Mouse (Mus musculus): ENCODE results near the gene Clec16a. TPM values are rescaled to one million over a fixed set of nuclear protein-coding genes. Genes with fewer than 3 reads are reported as not detected.

The Clec16a gene
- polyA plus RNA-seq, 1 experiment from 2014 or later, result 29.6 TPM

- H3K9ac ChIP-seq (ENCODE audit: low read depth, low read length), result no peak overlapping the region
- no peak overlapping the region for H3K4me2 ChIP-seq (ENCODE audit: low read depth, low read length)
- 46% methylated on average over 5 of the region's 5 CpGs for WGBS
- no peak overlapping the region for H3K4me3 ChIP-seq (ENCODE audit: low read depth, low read length)
- ATAC-seq (ENCODE audit: low read depth) (no peak), DNase-seq (ENCODE audit: low spot score) (no peak)
- H3K4me1 ChIP-seq (ENCODE audit: control insufficient read depth, insufficient read depth, low read length), result no peaks in the 10 kb centered on the region
- no peak overlapping the region for H3K27ac ChIP-seq (replicated peaks; ENCODE audit: low read depth, low read length)
- H3K36me3 ChIP-seq (ENCODE audit: control insufficient read depth, insufficient read depth, low read length), result peaks cover 62% of the 10 kb centered on the region
- H3K27me3 ChIP-seq (replicated peaks; ENCODE audit: control insufficient read depth, insufficient read depth, low read length), result no peaks in the 10 kb centered on the region
- no peaks in the 10 kb centered on the region for H3K9me3 ChIP-seq (ENCODE audit: control insufficient read depth, low read length)
These were observed 32.4 kb downstream of the Clec16a start for GRCm38 (mm10) chr16:10577548-10577947.

GRCm38 (mm10) chr16:10578376-10578775 lies 33.2 kb downstream of the Clec16a start:
- Histone ChIP-seq H3K4me1 (ENCODE audit: control insufficient read depth, insufficient read depth, low read length) (no peaks in the 10 kb centered on the region), H3K36me3 (ENCODE audit: control insufficient read depth, insufficient read depth, low read length) (peaks cover 61% of the 10 kb centered on the region), H3K4me2 (ENCODE audit: low read depth, low read length) (no peak overlapping the region), H3K27me3 (replicated peaks; ENCODE audit: control insufficient read depth, insufficient read depth, low read length) (no peaks in the 10 kb centered on the region), H3K9ac (ENCODE audit: low read depth, low read length) (no peak overlapping the region), H3K4me3 (ENCODE audit: low read depth, low read length) (no peak overlapping the region), H3K27ac (replicated peaks; ENCODE audit: low read depth, low read length) (no peak overlapping the region; the same call in 1 of the 2 replicates), H3K9me3 (ENCODE audit: control insufficient read depth, low read length) (no peaks in the 10 kb centered on the region)
- WGBS, result 59% methylated on average over 1 of the region's 1 CpGs
- DNase-seq (ENCODE audit: low spot score) (no peak), ATAC-seq (ENCODE audit: low read depth) (no peak)

- H3K36me3 ChIP-seq (ENCODE audit: control insufficient read depth, insufficient read depth, low read length), result peaks cover 43% of the 10 kb centered on the region
- no peak overlapping the region for H3K27ac ChIP-seq (replicated peaks; ENCODE audit: low read depth, low read length)
- H3K27me3 ChIP-seq (replicated peaks; ENCODE audit: control insufficient read depth, insufficient read depth, low read length), result no peaks in the 10 kb centered on the region
- no peaks in the 10 kb centered on the region for H3K4me1 ChIP-seq (ENCODE audit: control insufficient read depth, insufficient read depth, low read length)
- ATAC-seq (ENCODE audit: low read depth) (no peak), DNase-seq (ENCODE audit: low spot score) (no peak)
- no peak overlapping the region for H3K4me2 ChIP-seq (ENCODE audit: low read depth, low read length)
- H3K4me3 ChIP-seq (ENCODE audit: low read depth, low read length), result no peak overlapping the region
- H3K9ac ChIP-seq (ENCODE audit: low read depth, low read length), result no peak overlapping the region
- H3K9me3 ChIP-seq (ENCODE audit: control insufficient read depth, low read length), result no peaks in the 10 kb centered on the region
- WGBS, result 84% methylated on average over 2 of the region's 2 CpGs
These were observed 36.2 kb downstream of the Clec16a start for GRCm38 (mm10) chr16:10581234-10581898.

- ATAC-seq (ENCODE audit: low read depth) (no peak), DNase-seq (ENCODE audit: low spot score) (peak; percentile 31)
- Histone ChIP-seq H3K9ac (ENCODE audit: low read depth, low read length) (no peak overlapping the region), H3K9me3 (ENCODE audit: control insufficient read depth, low read length) (no peaks in the 10 kb centered on the region), H3K4me3 (ENCODE audit: low read depth, low read length) (no peak overlapping the region), H3K4me2 (ENCODE audit: low read depth, low read length) (no peak overlapping the region), H3K4me1 (ENCODE audit: control insufficient read depth, insufficient read depth, low read length) (no peaks in the 10 kb centered on the region), H3K27ac (replicated peaks; ENCODE audit: low read depth, low read length) (no peak overlapping the region), H3K36me3 (ENCODE audit: control insufficient read depth, insufficient read depth, low read length) (peaks cover 48% of the 10 kb centered on the region), H3K27me3 (replicated peaks; ENCODE audit: control insufficient read depth, insufficient read depth, low read length) (no peaks in the 10 kb centered on the region)
- WGBS, result 60% methylated on average over 1 of the region's 1 CpGs
These were observed 40.0 kb downstream of the Clec16a start for GRCm38 (mm10) chr16:10585165-10585564.

GRCm38 (mm10) chr16:10586546-10586945 lies 41.4 kb downstream of the Clec16a start:
- Histone ChIP-seq H3K27ac (replicated peaks; ENCODE audit: low read depth, low read length) (no peak overlapping the region), H3K27me3 (replicated peaks; ENCODE audit: control insufficient read depth, insufficient read depth, low read length) (no peaks in the 10 kb centered on the region), H3K36me3 (ENCODE audit: control insufficient read depth, insufficient read depth, low read length) (peaks cover 34% of the 10 kb centered on the region), H3K4me1 (ENCODE audit: control insufficient read depth, insufficient read depth, low read length) (no peaks in the 10 kb centered on the region), H3K4me3 (ENCODE audit: low read depth, low read length) (no peak overlapping the region), H3K9me3 (ENCODE audit: control insufficient read depth, low read length) (no peaks in the 10 kb centered on the region), H3K4me2 (ENCODE audit: low read depth, low read length) (no peak overlapping the region), H3K9ac (ENCODE audit: low read depth, low read length) (no peak overlapping the region)
- no peak for ATAC-seq (ENCODE audit: low read depth)
- DNase-seq (ENCODE audit: low spot score), result no peak
- WGBS, result 92% methylated on average over 3 of the region's 3 CpGs

- Histone ChIP-seq H3K4me2 (ENCODE audit: low read depth, low read length) (no peak overlapping the region), H3K4me3 (ENCODE audit: low read depth, low read length) (no peak overlapping the region), H3K9ac (ENCODE audit: low read depth, low read length) (no peak overlapping the region), H3K36me3 (ENCODE audit: control insufficient read depth, insufficient read depth, low read length) (peaks cover 26% of the 10 kb centered on the region), H3K4me1 (ENCODE audit: control insufficient read depth, insufficient read depth, low read length) (no peaks in the 10 kb centered on the region), H3K27ac (replicated peaks; ENCODE audit: low read depth, low read length) (no peak overlapping the region), H3K27me3 (replicated peaks; ENCODE audit: control insufficient read depth, insufficient read depth, low read length) (no peaks in the 10 kb centered on the region), H3K9me3 (ENCODE audit: control insufficient read depth, low read length) (no peaks in the 10 kb centered on the region)
- WGBS, result 68% methylated on average over 5 of the region's 5 CpGs
- ATAC-seq (ENCODE audit: low read depth), result no peak
- no peak for DNase-seq (ENCODE audit: low spot score)
These were observed 55.0 kb downstream of the Clec16a start for GRCm38 (mm10) chr16:10599888-10600740.

- Histone ChIP-seq H3K9ac (ENCODE audit: low read depth, low read length) (no peak overlapping the region), H3K27me3 (replicated peaks; ENCODE audit: control insufficient read depth, insufficient read depth, low read length) (no peaks in the 10 kb centered on the region), H3K9me3 (ENCODE audit: control insufficient read depth, low read length) (no peaks in the 10 kb centered on the region), H3K36me3 (ENCODE audit: control insufficient read depth, insufficient read depth, low read length) (peaks cover 11% of the 10 kb centered on the region; the same call in 1 of the 2 replicates), H3K4me2 (ENCODE audit: low read depth, low read length) (no peak overlapping the region), H3K27ac (replicated peaks; ENCODE audit: low read depth, low read length) (no peak overlapping the region), H3K4me1 (ENCODE audit: control insufficient read depth, insufficient read depth, low read length) (no peaks in the 10 kb centered on the region), H3K4me3 (ENCODE audit: low read depth, low read length) (no peak overlapping the region)
- DNase-seq (ENCODE audit: low spot score) (no peak), ATAC-seq (ENCODE audit: low read depth) (no peak)
- WGBS, result 84% methylated on average over 3 of the region's 3 CpGs
These were observed 62.7 kb downstream of the Clec16a start for GRCm38 (mm10) chr16:10607802-10608201.

- no peak for ATAC-seq (ENCODE audit: low read depth)
- 95% methylated on average over 7 of the region's 7 CpGs for WGBS
These were observed 64.8 kb downstream of the Clec16a start for GRCm38 (mm10) chr16:10609921-10610320.

More at GRCm38 (mm10) chr16:10609921-10610320, 64.8 kb downstream of the Clec16a start:
- Histone ChIP-seq H3K4me2 (ENCODE audit: low read depth, low read length) (no peak overlapping the region), H3K27me3 (replicated peaks; ENCODE audit: control insufficient read depth, insufficient read depth, low read length) (no peaks in the 10 kb centered on the region), H3K27ac (replicated peaks; ENCODE audit: low read depth, low read length) (no peak overlapping the region), H3K9ac (ENCODE audit: low read depth, low read length) (no peak overlapping the region), H3K4me3 (ENCODE audit: low read depth, low read length) (no peak overlapping the region), H3K9me3 (ENCODE audit: control insufficient read depth, low read length) (no peaks in the 10 kb centered on the region), H3K4me1 (ENCODE audit: control insufficient read depth, insufficient read depth, low read length) (no peaks in the 10 kb centered on the region), H3K36me3 (ENCODE audit: control insufficient read depth, insufficient read depth, low read length) (peaks cover 25% of the 10 kb centered on the region; the same call in 1 of the 2 replicates)
- DNase-seq (ENCODE audit: low spot score), result no peak
